Mouse (Mus musculus) G1E (cell line): Measurements from ENCODE around the gene Olfr1413. TPM values are rescaled to one million over a fixed set of nuclear protein-coding genes. Genes with fewer than 3 reads are reported as not detected.

Source experiments
- ATAC-seq: 2 replicates; pipeline ENCODE4 v1.8.0; 2016; ENCODE audit warnings: mild to moderate bottlenecking; ENCODE audit not compliant: insufficient number of reproducible peaks, poor library complexity, low FRiP score, severe bottlenecking; ENCODE audit errors: extremely low read depth
- DNase-seq: peaks from one replicate; pipeline ENCODE4 v3.0.0; 2012; ENCODE audit warnings: low spot score
- H3K27me3 ChIP-seq: 2 replicates; pipeline ENCODE4 v1.6.1; 2012; ENCODE audit warnings: mild to moderate bottlenecking, low read length, inconsistent platforms; ENCODE audit not compliant: insufficient read depth
- H3K36me3 ChIP-seq: replicated peaks from 2 replicates; pipeline ENCODE3; 2012; ENCODE audit warnings: mild to moderate bottlenecking, inconsistent platforms
- H3K4me1 ChIP-seq: 2 replicates; pipeline ENCODE4 v1.6.1; 2012; ENCODE audit warnings: low read depth, low read length, inconsistent platforms, mixed read lengths; ENCODE audit not compliant: insufficient read depth
- H3K4me3 ChIP-seq: 2 replicates; pipeline ENCODE4 v1.5.1; 2012; ENCODE audit warnings: low read depth, mild to moderate bottlenecking, inconsistent platforms, low read length, moderate library complexity, mixed read lengths
- H3K9me3 ChIP-seq: replicated peaks from 2 replicates; pipeline ENCODE4 v1.6.1; 2012; ENCODE audit warnings: inconsistent platforms
- CTCF ChIP-seq: IDR thresholded peaks from 2 replicates; pipeline ENCODE4 v1.5.1; 2012; ENCODE audit warnings: low read depth, low read length, inconsistent platforms, mixed read lengths
- GATA1 ChIP-seq: IDR thresholded peaks from 2 replicates; pipeline ENCODE4 v1.6.1; 2012; ENCODE audit warnings: borderline replicate concordance, low read length, inconsistent platforms, mixed read lengths
- GATA2 ChIP-seq: IDR thresholded peaks from 2 replicates; pipeline ENCODE4 v1.6.1; 2012; ENCODE audit warnings: low read depth, low read length, inconsistent platforms, borderline replicate concordance
- POLR2AphosphoS5 ChIP-seq: IDR thresholded peaks from 2 replicates; pipeline ENCODE4 v1.6.1; 2012; ENCODE audit warnings: low read depth, low read length, inconsistent platforms; ENCODE audit not compliant: insufficient replicate concordance
- TAL1 ChIP-seq: conservative IDR thresholded peaks from 2 replicates; pipeline ENCODE4 v1.6.1; 2012; ENCODE audit warnings: low read depth, low read length, inconsistent platforms, mixed read lengths
- polyA plus RNA-seq: library from polyadenylated mRNA; stranded (reverse); fragments of >175 nt; gene quantifications from 2 replicates; pipeline ENCODE4 v1.2.3, GENCODE M21; 2012
- total RNA-seq, 2 experiments: library from RNA; stranded (forward) in 1 of 2; stranded (reverse) in 1 of 2; fragments of 200-1000 nt in 1 of 2; fragments of >200 nt in 1 of 2; fragmentation: Nextera tagmentation in 1 of 2; gene quantifications; 2 replicates each; pipeline ENCODE4 v1.2.3; 2014 to 2017

Olfr1413 gene
- total and polyA plus RNA-seq, 3 experiments, result not detected

GRCm38 (mm10) chr1:92614516-92614915 is 43.4 kb downstream of the Olfr1413 start:
- DNase-seq, result no peak
- Histone ChIP-seq H3K4me3 (no peak overlapping the region), H3K36me3 (no peaks in the 10 kb centered on the region), H3K9me3 (no peaks in the 10 kb centered on the region), H3K4me1 (no peaks in the 10 kb centered on the region), H3K27me3 (peaks cover 20% of the 10 kb centered on the region)
- ATAC-seq, result no peak
- no peak for TF ChIP-seq CTCF
- no peak for TF ChIP-seq GATA1
- TF ChIP-seq POLR2AphosphoS5, result no peak
- no peak for TF ChIP-seq GATA2
- TF ChIP-seq TAL1, result no peak

GRCm38 (mm10) chr1:92616046-92616445 is 44.9 kb downstream of the Olfr1413 start:
- TF ChIP-seq GATA2 (no peak), TAL1 (no peak), POLR2AphosphoS5 (no peak)
- Histone ChIP-seq H3K4me3 (no peak overlapping the region), H3K9me3 (no peaks in the 10 kb centered on the region), H3K36me3 (no peaks in the 10 kb centered on the region), H3K27me3 (peaks cover 26% of the 10 kb centered on the region), H3K4me1 (no peaks in the 10 kb centered on the region)
- ATAC-seq (no peak), DNase-seq (no peak)

DNA sequence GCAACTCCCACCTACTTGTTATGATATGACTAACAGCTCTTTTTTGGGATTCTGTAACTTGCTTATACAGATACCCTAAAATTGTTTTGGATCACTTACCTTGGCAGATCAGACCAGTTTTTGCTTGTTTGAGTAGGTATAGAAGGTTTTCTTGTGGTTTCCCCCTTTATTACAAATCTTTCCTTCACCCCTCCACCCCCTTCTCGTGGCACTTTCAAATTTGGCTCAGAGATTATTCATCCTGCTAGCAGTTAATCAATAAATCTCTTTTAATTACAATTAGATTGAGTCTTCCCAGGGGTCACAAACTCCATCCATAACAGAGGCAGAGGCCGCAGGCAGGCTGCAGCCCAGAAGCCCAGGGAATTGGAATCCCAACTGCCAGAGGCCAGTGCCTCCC is 46.4 kb downstream of the Olfr1413 start, which contains the start of gene Olfr12:
TSS of gene Olfr12 (plus strand) at position 301 of the 400 bp plus-strand sequence.
- Histone ChIP-seq H3K36me3 (no peaks in the 10 kb centered on the region), H3K4me3 (no peak within 1 kb of the TSS), H3K4me1 (no peaks in the 10 kb centered on the region; the same call in 1 of the 2 replicates), H3K9me3 (no peaks in the 10 kb centered on the region), H3K27me3 (peaks cover 26% of the 10 kb centered on the region)
- DNase-seq (no peak), ATAC-seq (no peak)
- TF ChIP-seq POLR2AphosphoS5 (no peak), GATA2 (no peak), GATA1 (no peak), TAL1 (no peak)

GRCm38 (mm10) chr1:92618360-92618759 is 47.2 kb downstream of the Olfr1413 start:
- ATAC-seq, result no peak
- DNase-seq, result no peak
- no peak overlapping the region for H3K4me3 ChIP-seq
- no peaks in the 10 kb centered on the region; the same call in 1 of the 2 replicates for H3K4me1 ChIP-seq
- peaks cover 26% of the 10 kb centered on the region for H3K27me3 ChIP-seq
- H3K9me3 ChIP-seq, result no peaks in the 10 kb centered on the region
- no peak for TF ChIP-seq GATA2
- TF ChIP-seq GATA1, result no peak
- H3K36me3 ChIP-seq, result no peaks in the 10 kb centered on the region

Other genes starting within 250 kb of the Olfr1413 start
- 287 and 291 TPM in 2 replicates for gene Ndufa10, start 97.5 kb upstream of the Olfr1413 start, total RNA-seq (2014; fragmentation: Nextera tagmentation)
- 170 and 195 TPM in 2 replicates for gene Ndufa10, start 97.5 kb upstream of the Olfr1413 start, total RNA-seq (2017)
- gene Ndufa10, start 97.5 kb upstream of the Olfr1413 start, polyA plus RNA-seq, result 68.6 and 81.3 TPM in 2 replicates
- not detected in 2 replicates for gene Olfr1416, start 86.2 kb upstream of the Olfr1413 start, total RNA-seq (2014; fragmentation: Nextera tagmentation)
- 0.16 and 0.17 TPM in 2 replicates for gene Olfr1416, start 86.2 kb upstream of the Olfr1413 start, total RNA-seq (2017)
- gene Olfr1416, start 86.2 kb upstream of the Olfr1413 start, polyA plus RNA-seq, result not detected in 2 replicates
- gene Olfr1415, start 75.2 kb upstream of the Olfr1413 start, total RNA-seq (2014; fragmentation: Nextera tagmentation), result not detected in 2 replicates
- gene Olfr1415, start 75.2 kb upstream of the Olfr1413 start, total RNA-seq (2017), result 0.06 and 0.38 TPM in 2 replicates
- gene Olfr1415, start 75.2 kb upstream of the Olfr1413 start, polyA plus RNA-seq, result not detected in 2 replicates
- gene Olfr1414, start 52.7 kb upstream of the Olfr1413 start, total RNA-seq (2014; fragmentation: Nextera tagmentation), result not detected in 2 replicates
- 0.06 and 0.22 TPM in 2 replicates for gene Olfr1414, start 52.7 kb upstream of the Olfr1413 start, total RNA-seq (2017)
- gene Olfr1414, start 52.7 kb upstream of the Olfr1413 start, polyA plus RNA-seq, result not detected in 2 replicates
- not detected in 2 replicates for gene Olfr1412, start 14.5 kb downstream of the Olfr1413 start, total RNA-seq (2014; fragmentation: Nextera tagmentation)
- gene Olfr1412, start 14.5 kb downstream of the Olfr1413 start, total RNA-seq (2017), result 0.06 and 0.16 TPM in 2 replicates
- gene Olfr1412, start 14.5 kb downstream of the Olfr1413 start, polyA plus RNA-seq, result not detected in 2 replicates
- not detected in 2 replicates for gene Olfr1411, start 23.1 kb downstream of the Olfr1413 start, total RNA-seq (2014; fragmentation: Nextera tagmentation)
- 0.35 TPM in 1 of 2 replicates, not detected in the other for gene Olfr1411, start 23.1 kb downstream of the Olfr1413 start, total RNA-seq (2017)
- gene Olfr1411, start 23.1 kb downstream of the Olfr1413 start, polyA plus RNA-seq, result not detected in 2 replicates
- not detected in 2 replicates for gene Olfr1410, start 34.5 kb downstream of the Olfr1413 start, total RNA-seq (2014; fragmentation: Nextera tagmentation)
- gene Olfr1410, start 34.5 kb downstream of the Olfr1413 start, total RNA-seq (2017), result 0.06 and 0.22 TPM in 2 replicates
- not detected in 2 replicates for gene Olfr1410, start 34.5 kb downstream of the Olfr1413 start, polyA plus RNA-seq
- gene Olfr12, start 46.5 kb downstream of the Olfr1413 start, total RNA-seq (2014; fragmentation: Nextera tagmentation), result not detected in 2 replicates
- 0.12 and 0.16 TPM in 2 replicates for gene Olfr12, start 46.5 kb downstream of the Olfr1413 start, total RNA-seq (2017)
- gene Olfr12, start 46.5 kb downstream of the Olfr1413 start, polyA plus RNA-seq, result not detected in 2 replicates
- 114 and 153 TPM in 2 replicates for gene Cops9, start 70.7 kb downstream of the Olfr1413 start, total RNA-seq (2014; fragmentation: Nextera tagmentation)
- 415 and 435 TPM in 2 replicates for gene Cops9, start 70.7 kb downstream of the Olfr1413 start, total RNA-seq (2017)
- 123 and 130 TPM in 2 replicates for gene Cops9, start 70.7 kb downstream of the Olfr1413 start, polyA plus RNA-seq
- gene Otos, start 77.5 kb downstream of the Olfr1413 start, total RNA-seq (2014; fragmentation: Nextera tagmentation), result not detected in 2 replicates
- gene Otos, start 77.5 kb downstream of the Olfr1413 start, total RNA-seq (2017), result 0.12 and 0.66 TPM in 2 replicates
- gene Otos, start 77.5 kb downstream of the Olfr1413 start, polyA plus RNA-seq, result 0.07 TPM in 1 of 2 replicates, not detected in the other